Mouse (Mus musculus): Measurements from ENCODE around the gene Fryl. TPM values are rescaled to one million over a fixed set of nuclear protein-coding genes. Genes with fewer than 3 reads are reported as not detected.

Gene Fryl
- polyA plus RNA-seq, 1 experiment from 2014 or later = 47.4 TPM

- H3K4me3 ChIP-seq = no peak overlapping the region
- H3K4me2 ChIP-seq (replicated peaks) = no peak overlapping the region
- no peak for ATAC-seq (ENCODE audit: low FRiP score)
- H3K9me3 ChIP-seq (replicated peaks) = no peaks in the 10 kb centered on the region
- H3K27me3 ChIP-seq = no peaks in the 10 kb centered on the region
- H3K9ac ChIP-seq = no peak overlapping the region
- H3K36me3 ChIP-seq = 0 out of 2 replicates have a peak, but pooled peaks cover 10% of the 10 kb centered on the region
- H3K27ac ChIP-seq = no peak overlapping the region
- 91% methylated on average over 15 of the region's 15 CpGs for WGBS
- peaks cover 11% of the 10 kb centered on the region for H3K4me1 ChIP-seq
Observed at GRCm38 (mm10) chr5:73211961-73212360, 44.5 kb downstream of the Fryl start.

- no peak for ATAC-seq (ENCODE audit: low FRiP score)
- no peak overlapping the region for H3K9ac ChIP-seq
- WGBS = 96% methylated on average over 6 of the region's 6 CpGs
Observed at GRCm38 (mm10) chr5:73210971-73211315, 45.5 kb downstream of the Fryl start.

GRCm38 (mm10) chr5:73210127-73210970 lies 46.1 kb downstream of the Fryl start:
- Histone ChIP-seq H3K9ac (no peak overlapping the region), H3K27ac (no peak overlapping the region), H3K9me3 (replicated peaks) (no peaks in the 10 kb centered on the region), H3K4me2 (replicated peaks) (no peak overlapping the region), H3K27me3 (no peaks in the 10 kb centered on the region), H3K4me3 (no peak overlapping the region), H3K36me3 (0 out of 2 replicates have a peak, but pooled peaks cover 10% of the 10 kb centered on the region), H3K4me1 (peaks cover 11% of the 10 kb centered on the region)
- 88% methylated on average over 22 of the region's 22 CpGs for WGBS
- no peak for ATAC-seq (ENCODE audit: low FRiP score)

More at GRCm38 (mm10) chr5:73210971-73211315, 45.5 kb downstream of the Fryl start:
- H3K27me3 ChIP-seq = no peaks in the 10 kb centered on the region
- no peak overlapping the region for H3K27ac ChIP-seq
- H3K36me3 ChIP-seq = 0 out of 2 replicates have a peak, but pooled peaks cover 10% of the 10 kb centered on the region
- H3K9me3 ChIP-seq (replicated peaks) = no peaks in the 10 kb centered on the region
- no peak overlapping the region for H3K4me3 ChIP-seq
- H3K4me2 ChIP-seq (replicated peaks) = no peak overlapping the region
- H3K4me1 ChIP-seq = peaks cover 11% of the 10 kb centered on the region

GRCm38 (mm10) chr5:73209201-73210096 lies 47.0 kb downstream of the Fryl start:
- H3K4me1 ChIP-seq = peaks cover 11% of the 10 kb centered on the region
- H3K9me3 ChIP-seq (replicated peaks) = no peaks in the 10 kb centered on the region
- no peak overlapping the region for H3K4me3 ChIP-seq
- ATAC-seq (ENCODE audit: low FRiP score) = no peak
- no peaks in the 10 kb centered on the region for H3K27me3 ChIP-seq
- no peak overlapping the region for H3K4me2 ChIP-seq (replicated peaks)
- H3K27ac ChIP-seq = no peak overlapping the region
- WGBS = 72% methylated on average over 20 of the region's 20 CpGs
- H3K36me3 ChIP-seq = 0 out of 2 replicates have a peak, but pooled peaks cover 10% of the 10 kb centered on the region
- H3K9ac ChIP-seq = no peak overlapping the region

- 71% methylated on average over 6 of the region's 6 CpGs for WGBS
- Histone ChIP-seq H3K4me3 (no peak overlapping the region), H3K36me3 (0 out of 2 replicates have a peak, but pooled peaks cover 10% of the 10 kb centered on the region), H3K4me1 (peaks cover 11% of the 10 kb centered on the region), H3K9me3 (replicated peaks) (no peaks in the 10 kb centered on the region), H3K4me2 (replicated peaks) (no peak overlapping the region), H3K9ac (no peak overlapping the region), H3K27ac (no peak overlapping the region), H3K27me3 (no peaks in the 10 kb centered on the region)
- no peak; the same call in 1 of the 2 replicates for ATAC-seq (ENCODE audit: low FRiP score)
Observed at GRCm38 (mm10) chr5:73208645-73209044, 47.8 kb downstream of the Fryl start.

- Histone ChIP-seq H3K4me3 (no peak overlapping the region), H3K9ac (no peak overlapping the region), H3K27ac (no peak overlapping the region), H3K4me2 (replicated peaks) (no peak overlapping the region), H3K36me3 (0 out of 2 replicates have a peak, but pooled peaks cover under 1% of the 10 kb centered on the region), H3K9me3 (replicated peaks) (no peaks in the 10 kb centered on the region), H3K4me1 (peaks cover 11% of the 10 kb centered on the region), H3K27me3 (no peaks in the 10 kb centered on the region)
- 91% methylated on average over 9 of the region's 9 CpGs for WGBS
- ATAC-seq (ENCODE audit: low FRiP score) = no peak
Observed at GRCm38 (mm10) chr5:73206722-73207121, 49.7 kb downstream of the Fryl start.

- peaks cover 11% of the 10 kb centered on the region for H3K4me1 ChIP-seq
- H3K4me3 ChIP-seq = no peak overlapping the region
- H3K27me3 ChIP-seq = no peaks in the 10 kb centered on the region
- ATAC-seq (ENCODE audit: low FRiP score) = no peak
- H3K9ac ChIP-seq = no peak overlapping the region
- H3K4me2 ChIP-seq (replicated peaks) = no peak overlapping the region
- H3K27ac ChIP-seq = no peak overlapping the region
- H3K36me3 ChIP-seq = no peaks in the 10 kb centered on the region
- 91% methylated on average over 8 of the region's 8 CpGs for WGBS
- no peaks in the 10 kb centered on the region for H3K9me3 ChIP-seq (replicated peaks)
Observed at GRCm38 (mm10) chr5:73205996-73206629, 50.3 kb downstream of the Fryl start.

GRCm38 (mm10) chr5:73205050-73205449 lies 51.4 kb downstream of the Fryl start:
- Histone ChIP-seq H3K9ac (no peak overlapping the region), H3K9me3 (replicated peaks) (no peaks in the 10 kb centered on the region), H3K4me1 (peaks cover 8% of the 10 kb centered on the region), H3K36me3 (no peaks in the 10 kb centered on the region), H3K27me3 (no peaks in the 10 kb centered on the region), H3K4me2 (replicated peaks) (no peak overlapping the region), H3K27ac (no peak overlapping the region), H3K4me3 (no peak overlapping the region)
- no peak for ATAC-seq (ENCODE audit: low FRiP score)
- 92% methylated on average over 3 of the region's 3 CpGs for WGBS

- WGBS = 93% methylated on average over 6 of the region's 6 CpGs
- Histone ChIP-seq H3K4me2 (replicated peaks) (no peak overlapping the region), H3K36me3 (no peaks in the 10 kb centered on the region), H3K9ac (no peak overlapping the region), H3K27ac (no peak overlapping the region), H3K4me3 (no peak overlapping the region), H3K4me1 (no peaks in the 10 kb centered on the region), H3K27me3 (no peaks in the 10 kb centered on the region), H3K9me3 (replicated peaks) (0 out of 2 replicates have a peak, but pooled peaks cover 3% of the 10 kb centered on the region)
- no peak for ATAC-seq (ENCODE audit: low FRiP score)
Observed at GRCm38 (mm10) chr5:73202498-73202897, 53.9 kb downstream of the Fryl start.

GRCm38 (mm10) chr5:73202077-73202476 lies 54.3 kb downstream of the Fryl start:
- no peak overlapping the region for H3K9ac ChIP-seq
- WGBS = 90% methylated on average over 8 of the region's 8 CpGs
- 0 out of 2 replicates have a peak, but pooled peaks cover 3% of the 10 kb centered on the region for H3K9me3 ChIP-seq (replicated peaks)
- no peak overlapping the region for H3K27ac ChIP-seq
- H3K27me3 ChIP-seq = no peaks in the 10 kb centered on the region
- no peaks in the 10 kb centered on the region for H3K36me3 ChIP-seq
- no peaks in the 10 kb centered on the region for H3K4me1 ChIP-seq
- no peak overlapping the region for H3K4me2 ChIP-seq (replicated peaks)
- H3K4me3 ChIP-seq = no peak overlapping the region
- ATAC-seq (ENCODE audit: low FRiP score) = no peak

GRCm38 (mm10) chr5:73200387-73201384 lies 55.7 kb downstream of the Fryl start:
- no peak overlapping the region for H3K27ac ChIP-seq
- 89% methylated on average over 16 of the region's 16 CpGs for WGBS

More at GRCm38 (mm10) chr5:73200387-73201384, 55.7 kb downstream of the Fryl start:
- H3K9ac ChIP-seq = no peak overlapping the region
- no peaks in the 10 kb centered on the region for H3K4me1 ChIP-seq
- no peak overlapping the region for H3K4me2 ChIP-seq (replicated peaks)
- 0 out of 2 replicates have a peak, but pooled peaks cover 3% of the 10 kb centered on the region for H3K9me3 ChIP-seq (replicated peaks)
- no peaks in the 10 kb centered on the region for H3K27me3 ChIP-seq
- H3K36me3 ChIP-seq = no peaks in the 10 kb centered on the region
- ATAC-seq (ENCODE audit: low FRiP score) = no peak
- no peak overlapping the region for H3K4me3 ChIP-seq

Data from hindbrain, embryonic 12.5 days (tissue).